Mouse (Mus musculus): ENCODE results near the gene Ank3. TPM values are rescaled to one million over a fixed set of nuclear protein-coding genes. Genes with fewer than 3 reads are reported as not detected.

The Ank3 gene
- total and polyA plus RNA-seq, 2 experiments from 2014 or later = 23.4 to 64.7 TPM

DNA sequence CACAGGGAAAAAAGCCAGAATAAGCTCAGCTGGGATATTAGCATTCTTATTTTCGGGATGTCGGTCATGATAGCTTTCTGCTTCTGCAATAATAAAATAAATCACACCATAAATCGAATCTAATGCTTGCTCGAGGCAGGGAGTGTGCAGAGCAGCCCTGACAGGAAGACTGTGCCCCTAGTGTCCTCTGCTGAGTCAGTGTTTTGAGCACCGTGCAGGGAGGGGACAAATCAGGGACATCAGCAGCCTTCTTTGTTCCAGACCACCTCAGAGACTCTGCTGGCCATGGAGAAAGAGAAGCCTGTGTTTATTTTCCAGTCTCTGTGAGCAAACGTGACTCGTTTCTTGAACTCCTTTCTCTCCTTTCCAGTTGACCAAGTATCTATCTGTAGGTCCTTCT lies 352.8 kb downstream of the Ank3 start:
- Histone ChIP-seq H3K4me2 (ENCODE audit: low read depth, low read length) (no peak overlapping the region), H3K4me3 (ENCODE audit: low read depth, low read length) (no peak overlapping the region), H3K27ac (ENCODE audit: low read depth) (no peak overlapping the region), H3K9me3 (replicated peaks; ENCODE audit: control insufficient read depth, low read length) (no peaks in the 10 kb centered on the region), H3K27me3 (ENCODE audit: control insufficient read depth, insufficient read depth, low read length) (no peaks in the 10 kb centered on the region), H3K4me1 (ENCODE audit: control insufficient read depth, insufficient read depth) (no peaks in the 10 kb centered on the region), H3K36me3 (replicated peaks; ENCODE audit: control insufficient read depth, insufficient read depth, low read length) (no peaks in the 10 kb centered on the region), H3K9ac (replicated peaks; ENCODE audit: low read depth, low read length) (no peak overlapping the region)
- WGBS = 47% methylated on average over 7 of the region's 7 CpGs
- TF ChIP-seq CTCF (IDR thresholded peaks at IDR 0.05; ENCODE audit: low read depth) (no peak), EP300 (IDR thresholded peaks at IDR 0.05; ENCODE audit: low read depth) (no peak)
- ATAC-seq (ENCODE audit: insufficient read depth, low read depth) (no peak), DNase-seq (ENCODE audit: low spot score) (no peak)

- 58% methylated on average over 11 of the region's 11 CpGs for WGBS
- TF ChIP-seq CTCF (IDR thresholded peaks at IDR 0.05; ENCODE audit: low read depth) (no peak), EP300 (IDR thresholded peaks at IDR 0.05; ENCODE audit: low read depth) (no peak)
- DNase-seq (ENCODE audit: low spot score) = peak; percentile 31
- H3K4me3 ChIP-seq (ENCODE audit: low read depth, low read length) = no peak overlapping the region
- peaks cover 8% of the 10 kb centered on the region for H3K4me1 ChIP-seq (ENCODE audit: control insufficient read depth, insufficient read depth)
- no peak for ATAC-seq (ENCODE audit: insufficient read depth, low read depth)
- no peaks in the 10 kb centered on the region for H3K36me3 ChIP-seq (replicated peaks; ENCODE audit: control insufficient read depth, insufficient read depth, low read length)
- no peak overlapping the region for H3K9ac ChIP-seq (replicated peaks; ENCODE audit: low read depth, low read length)
- H3K4me2 ChIP-seq (ENCODE audit: low read depth, low read length) = peak overlapping the region; percentile 11; the same call in 1 of the 2 replicates
- no peak overlapping the region for H3K27ac ChIP-seq (ENCODE audit: low read depth)
- no peaks in the 10 kb centered on the region for H3K27me3 ChIP-seq (ENCODE audit: control insufficient read depth, insufficient read depth, low read length)
- no peaks in the 10 kb centered on the region for H3K9me3 ChIP-seq (replicated peaks; ENCODE audit: control insufficient read depth, low read length)
These were observed 354.9 kb downstream of the Ank3 start for GRCm38 (mm10) chr10:69753464-69753863.

DNA sequence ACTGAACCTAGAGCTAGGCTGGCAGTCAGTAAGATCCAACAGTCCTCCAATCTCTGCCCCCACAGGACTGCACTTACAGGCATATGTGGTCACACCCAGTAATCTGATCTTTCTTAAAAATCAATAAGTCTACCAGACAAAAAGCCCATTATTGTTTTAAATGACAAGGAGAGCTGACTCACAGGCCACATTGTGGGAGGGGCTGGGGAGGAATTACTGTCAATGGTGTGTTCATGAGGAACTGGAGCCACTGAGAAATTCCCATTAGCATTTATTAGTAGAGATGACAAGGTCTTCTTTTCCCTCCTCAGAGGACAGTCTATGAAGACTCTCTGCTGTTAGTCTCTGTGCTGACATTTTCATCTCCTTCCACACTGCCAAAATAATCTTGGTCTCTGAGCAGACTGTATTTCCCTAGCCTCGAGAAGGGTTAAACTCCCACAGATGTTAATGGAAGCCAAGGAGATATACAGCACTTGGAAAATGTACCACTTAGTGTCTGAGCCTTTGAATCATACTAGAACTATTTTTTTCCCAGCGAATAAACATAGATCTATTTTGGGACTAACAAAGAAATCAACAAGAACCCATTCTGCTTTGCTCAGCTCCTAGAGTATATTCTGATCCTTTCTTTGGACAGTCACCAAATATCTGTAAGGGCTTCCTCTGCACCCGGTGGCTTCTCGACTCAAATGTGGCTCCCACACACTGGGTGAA lies 358.5 kb downstream of the Ank3 start:
- TF ChIP-seq EP300 (IDR thresholded peaks at IDR 0.05; ENCODE audit: low read depth) (no peak), CTCF (IDR thresholded peaks at IDR 0.05; ENCODE audit: low read depth) (no peak)
- H3K9ac ChIP-seq (replicated peaks; ENCODE audit: low read depth, low read length) = no peak overlapping the region
- ATAC-seq (ENCODE audit: insufficient read depth, low read depth) = no peak
- no peaks in the 10 kb centered on the region for H3K27me3 ChIP-seq (ENCODE audit: control insufficient read depth, insufficient read depth, low read length)
- peak; percentile 17 for DNase-seq (ENCODE audit: low spot score)
- no peak overlapping the region for H3K27ac ChIP-seq (ENCODE audit: low read depth)
- H3K9me3 ChIP-seq (replicated peaks; ENCODE audit: control insufficient read depth, low read length) = no peaks in the 10 kb centered on the region
- no peak overlapping the region for H3K4me2 ChIP-seq (ENCODE audit: low read depth, low read length)
- WGBS = 25% methylated on average over 4 of the region's 4 CpGs
- no peaks in the 10 kb centered on the region for H3K36me3 ChIP-seq (replicated peaks; ENCODE audit: control insufficient read depth, insufficient read depth, low read length)
- H3K4me3 ChIP-seq (ENCODE audit: low read depth, low read length) = no peak overlapping the region
- peaks cover 8% of the 10 kb centered on the region for H3K4me1 ChIP-seq (ENCODE audit: control insufficient read depth, insufficient read depth)

GRCm38 (mm10) chr10:69762977-69763376 lies 364.4 kb downstream of the Ank3 start:
- WGBS = 71% methylated on average over 7 of the region's 7 CpGs
- no peak for TF ChIP-seq CTCF (IDR thresholded peaks at IDR 0.05; ENCODE audit: low read depth)
- TF ChIP-seq EP300 (IDR thresholded peaks at IDR 0.05; ENCODE audit: low read depth) = no peak
- Histone ChIP-seq H3K4me2 (ENCODE audit: low read depth, low read length) (no peak overlapping the region), H3K9ac (replicated peaks; ENCODE audit: low read depth, low read length) (no peak overlapping the region), H3K9me3 (replicated peaks; ENCODE audit: control insufficient read depth, low read length) (no peaks in the 10 kb centered on the region), H3K27ac (ENCODE audit: low read depth) (no peak overlapping the region), H3K27me3 (ENCODE audit: control insufficient read depth, insufficient read depth, low read length) (no peaks in the 10 kb centered on the region), H3K4me1 (ENCODE audit: control insufficient read depth, insufficient read depth) (no peaks in the 10 kb centered on the region), H3K36me3 (replicated peaks; ENCODE audit: control insufficient read depth, insufficient read depth, low read length) (no peaks in the 10 kb centered on the region), H3K4me3 (ENCODE audit: low read depth, low read length) (no peak overlapping the region)
- ATAC-seq (ENCODE audit: insufficient read depth, low read depth) (no peak), DNase-seq (ENCODE audit: low spot score) (no peak)

GRCm38 (mm10) chr10:69764402-69764801 lies 365.8 kb downstream of the Ank3 start:
- ATAC-seq (ENCODE audit: insufficient read depth, low read depth) = no peak
- no peak for TF ChIP-seq EP300 (IDR thresholded peaks at IDR 0.05; ENCODE audit: low read depth)
- TF ChIP-seq CTCF (IDR thresholded peaks at IDR 0.05; ENCODE audit: low read depth) = no peak

More at GRCm38 (mm10) chr10:69764402-69764801, 365.8 kb downstream of the Ank3 start:
- DNase-seq (ENCODE audit: low spot score) = no peak
- Histone ChIP-seq H3K4me2 (ENCODE audit: low read depth, low read length) (no peak overlapping the region), H3K27ac (ENCODE audit: low read depth) (no peak overlapping the region), H3K9me3 (replicated peaks; ENCODE audit: control insufficient read depth, low read length) (no peaks in the 10 kb centered on the region), H3K4me1 (ENCODE audit: control insufficient read depth, insufficient read depth) (no peaks in the 10 kb centered on the region), H3K27me3 (ENCODE audit: control insufficient read depth, insufficient read depth, low read length) (no peaks in the 10 kb centered on the region), H3K9ac (replicated peaks; ENCODE audit: low read depth, low read length) (no peak overlapping the region), H3K36me3 (replicated peaks; ENCODE audit: control insufficient read depth, insufficient read depth, low read length) (no peaks in the 10 kb centered on the region), H3K4me3 (ENCODE audit: low read depth, low read length) (no peak overlapping the region)
- WGBS = 55% methylated on average over 4 of the region's 4 CpGs
